In the genomic region with DNA sequence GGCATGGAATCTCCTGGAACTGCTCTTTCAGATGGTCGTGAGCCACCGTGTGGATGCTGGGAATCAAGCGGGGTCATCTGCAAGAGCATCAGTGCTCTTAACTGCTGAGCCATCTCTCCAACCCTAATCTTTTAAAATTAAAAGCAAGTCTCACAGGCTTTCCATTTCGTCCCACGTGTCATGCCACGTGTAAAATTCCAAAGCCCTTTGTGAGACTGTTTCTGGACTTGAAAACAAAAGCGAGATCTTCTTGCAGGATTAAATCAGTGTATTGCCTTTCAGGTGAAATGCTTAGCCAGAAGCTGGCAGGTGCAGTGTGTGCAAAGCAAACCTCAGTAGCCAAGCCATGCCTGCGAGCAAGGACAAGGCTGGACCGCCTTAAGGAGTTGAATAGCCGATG, we compare ENCODE assay signal across 8 mouse cellular contexts. TPM values are rescaled to one million over a fixed set of nuclear protein-coding genes. Genes with fewer than 3 reads are reported as not detected.
DNase-seq lines count a peak whose midpoint lies in the region; ATAC-seq and TF ChIP-seq lines count a peak whose summit lies in the region.

No protein-coding gene starts in this region.

- peak overlapping the region; percentile 51 for H3K9ac ChIP-seq in heart, postnatal 0 days (replicated peaks; ENCODE audit: low read depth, low read length)
- peak overlapping the region; percentile 79 for H3K9ac ChIP-seq in midbrain, embryonic 11.5 days (ENCODE audit: low read length)

- intact Hi-C loops in heart, postnatal 10 days (cut with DNase I), result loop anchor here (5.0 kb wide), 1 partner anchor 130 kb away; a partner anchor contains a TSS

- H3K4me1 ChIP-seq in heart, postnatal 0 days (ENCODE audit: control insufficient read depth, insufficient read depth), result peaks cover 5% of the 10 kb centered on the region; the same call in 1 of the 2 replicates
- peaks cover 20% of the 10 kb centered on the region for H3K4me1 ChIP-seq in hindbrain, embryonic 10.5 days (replicated peaks)
- H3K4me1 ChIP-seq in midbrain, embryonic 11.5 days (ENCODE audit: control insufficient read depth, insufficient read depth, low read length), result peaks cover 9% of the 10 kb centered on the region

- no peak for TF ChIP-seq CTCF in heart, postnatal 0 days (IDR thresholded peaks at IDR 0.05; ENCODE audit: low read depth)

- no peak for DNase-seq in heart, postnatal 0 days (ENCODE audit: low spot score)
- no peak for DNase-seq in heart, postnatal 10 days
- peak; percentile 19 for DNase-seq in Muller cell, postnatal 12 days (ENCODE audit: inconsistent ontology term)
- DNase-seq in hindbrain, embryonic 10.5 days (ENCODE audit: low spot score), result no peak
- no peak for DNase-seq in midbrain, embryonic 11.5 days (ENCODE audit: low spot score, missing footprints)
- no peak for DNase-seq in cerebellum, postnatal 4 days (ENCODE audit: low spot score in 2 of 2)
- no peak for DNase-seq in spleen, postnatal 14 days (ENCODE audit: low spot score in 2 of 2)
- DNase-seq in cerebellum, adult 9-11 months, result no peak

- ATAC-seq in heart, postnatal 0 days (ENCODE audit: insufficient read depth, low read depth), result no peak
- ATAC-seq in midbrain, embryonic 11.5 days (ENCODE audit: low FRiP score), result no peak

- no peak for TF ChIP-seq EP300 in heart, postnatal 0 days (IDR thresholded peaks at IDR 0.05; ENCODE audit: low read depth)

- H3K4me3 ChIP-seq in heart, postnatal 0 days (ENCODE audit: low read depth, low read length), result peak overlapping the region; percentile 70
- peak overlapping the region; percentile 88 for H3K4me3 ChIP-seq in hindbrain, embryonic 10.5 days
- peak overlapping the region; percentile 70 for H3K4me3 ChIP-seq in midbrain, embryonic 11.5 days (ENCODE audit: low read depth, low read length)

- WGBS in heart, postnatal 0 days, result 35% methylated on average over 10 of the region's 10 CpGs
- 43% methylated on average over 10 of the region's 10 CpGs for WGBS in hindbrain, embryonic 10.5 days
- 41% methylated on average over 10 of the region's 10 CpGs for WGBS in midbrain, embryonic 11.5 days

- no peaks in the 10 kb centered on the region for H3K36me3 ChIP-seq in heart, postnatal 0 days (replicated peaks; ENCODE audit: control insufficient read depth, insufficient read depth, low read length)
- H3K36me3 ChIP-seq in hindbrain, embryonic 10.5 days, result peaks cover 13% of the 10 kb centered on the region
- H3K36me3 ChIP-seq in midbrain, embryonic 11.5 days (ENCODE audit: control insufficient read depth, insufficient read depth, low read length), result no peaks in the 10 kb centered on the region

- H3K27me3 ChIP-seq in heart, postnatal 0 days (ENCODE audit: control insufficient read depth, insufficient read depth, low read length), result no peaks in the 10 kb centered on the region
- no peaks in the 10 kb centered on the region for H3K27me3 ChIP-seq in hindbrain, embryonic 10.5 days (ENCODE audit: insufficient read depth, poor library complexity, severe bottlenecking)
- no peaks in the 10 kb centered on the region for H3K27me3 ChIP-seq in midbrain, embryonic 11.5 days (ENCODE audit: control insufficient read depth, insufficient read depth, low read length)

- H3K9me3 ChIP-seq in heart, postnatal 0 days (replicated peaks; ENCODE audit: control insufficient read depth, low read length), result no peaks in the 10 kb centered on the region
- H3K9me3 ChIP-seq in hindbrain, embryonic 10.5 days, result no peaks in the 10 kb centered on the region
- H3K9me3 ChIP-seq in midbrain, embryonic 11.5 days (ENCODE audit: control insufficient read depth, low read length), result no peaks in the 10 kb centered on the region

- H3K27ac ChIP-seq in heart, postnatal 0 days (ENCODE audit: low read depth), result peak overlapping the region; percentile 58
- peak overlapping the region; percentile 93 for H3K27ac ChIP-seq in hindbrain, embryonic 10.5 days
- H3K27ac ChIP-seq in midbrain, embryonic 11.5 days (ENCODE audit: low read depth, low read length), result 0 out of 2 replicates have a peak overlapping the region, but pooled peaks have one; percentile 35

- H3K4me2 ChIP-seq in heart, postnatal 0 days (ENCODE audit: low read depth, low read length), result peak overlapping the region; percentile 88
- peak overlapping the region; percentile 57 for H3K4me2 ChIP-seq in midbrain, embryonic 11.5 days

RNA-seq across cellular contexts. Expression of a gene that starts 0.5 kb away (rescaled TPM):
- total RNA-seq in heart, postnatal 0 days (2014; rRNA removed; ENCODE audit: low replicate concordance), result 17.3 and 19.6 TPM in 2 replicates
- 10.8 and 12.2 TPM in 2 replicates for polyA plus RNA-seq in heart, postnatal 0 days (2015; fragmentation: Nextera tagmentation; extraction: Ambion mirVana)
- 10 to 100 TPM; 12.0 to 14.2 TPM for total RNA-seq in heart, postnatal 10 days (2021)
- 45.7 and 46.9 TPM in 2 replicates for polyA plus RNA-seq in hindbrain, embryonic 10.5 days (2016; fragmentation: Nextera tagmentation; extraction: Ambion mirVana)
- polyA plus RNA-seq in midbrain, embryonic 11.5 days (2014; fragmentation: Nextera tagmentation; extraction: Ambion mirVana), result 34.6 and 38.9 TPM in 2 replicates

RNA-seq across cellular contexts. Expression of a gene that starts 21.2 kb away (rescaled TPM):
- total RNA-seq in heart, postnatal 0 days (2014; rRNA removed; ENCODE audit: low replicate concordance), result 28.0 and 30.5 TPM in 2 replicates
- 1.8 and 1.9 TPM in 2 replicates for polyA plus RNA-seq in heart, postnatal 0 days (2015; fragmentation: Nextera tagmentation; extraction: Ambion mirVana)
- total RNA-seq in heart, postnatal 10 days (2021), result 10 to 100 TPM; 50.6 to 51.0 TPM
- 3.1 and 3.5 TPM in 2 replicates for polyA plus RNA-seq in hindbrain, embryonic 10.5 days (2016; fragmentation: Nextera tagmentation; extraction: Ambion mirVana)
- polyA plus RNA-seq in midbrain, embryonic 11.5 days (2014; fragmentation: Nextera tagmentation; extraction: Ambion mirVana), result 2.6 and 2.8 TPM in 2 replicates

RNA-seq across cellular contexts. Expression of a gene that starts 59.7 kb away (rescaled TPM):
- 25.6 and 27.9 TPM in 2 replicates for total RNA-seq in heart, postnatal 0 days (2014; rRNA removed; ENCODE audit: low replicate concordance)
- 15.5 and 16.2 TPM in 2 replicates for polyA plus RNA-seq in heart, postnatal 0 days (2015; fragmentation: Nextera tagmentation; extraction: Ambion mirVana)
- 10 to 100 TPM; 36.7 to 38.9 TPM for total RNA-seq in heart, postnatal 10 days (2021)
- polyA plus RNA-seq in hindbrain, embryonic 10.5 days (2016; fragmentation: Nextera tagmentation; extraction: Ambion mirVana), result 30.6 and 37.1 TPM in 2 replicates
- polyA plus RNA-seq in midbrain, embryonic 11.5 days (2014; fragmentation: Nextera tagmentation; extraction: Ambion mirVana), result 40.3 and 45.1 TPM in 2 replicates

Comparison
In these comparisons a context has a peak if more than half of its experiments do, and no peak if none do; other contexts are left out.
1. H3K27ac ChIP-seq: peak in every context shown above with its lines; median percentile 93 in hindbrain, embryonic 10.5 days; 58 in heart, postnatal 0 days; 35 in midbrain, embryonic 11.5 days.